Mouse (Mus musculus) CH12.LX (cell line): ENCODE measurements around the gene Adprhl2.

Experiments
- CHD2 ChIP-seq: IDR thresholded peaks from 2 replicates; pipeline ENCODE4 v1.6.1; 2011; ENCODE audit warnings: low read length, improper control_type of control experiment
- CTCF ChIP-seq, 2 experiments: IDR thresholded peaks in 1 of 2; conservative IDR thresholded peaks in 1 of 2; 2 replicates each; pipeline ENCODE4 v1.5.1; 2011 to 2012; ENCODE audit warnings: low read depth in 2 of 2, low read length in 2 of 2, improper control_type of control experiment in 1 of 2, inconsistent platforms in 1 of 2, mild to moderate bottlenecking in 1 of 2, moderate library complexity in 1 of 2
- E2F4 ChIP-seq: IDR thresholded peaks from 2 replicates; pipeline ENCODE4 v1.6.1; 2011; ENCODE audit warnings: low read depth, low read length, improper control_type of control experiment; ENCODE audit not compliant: insufficient replicate concordance
- ELF1 ChIP-seq: IDR thresholded peaks from 2 replicates; pipeline ENCODE4 v1.6.1; 2014; ENCODE audit warnings: low read depth, mild to moderate bottlenecking, inconsistent platforms, low read length, improper control_type of control experiment
- EP300 ChIP-seq: IDR thresholded peaks from 2 replicates; pipeline ENCODE4 v1.6.1; 2011; ENCODE audit warnings: low read length, improper control_type of control experiment
- GABPA ChIP-seq: IDR thresholded peaks from 2 replicates; pipeline ENCODE4 v1.6.1; 2012; ENCODE audit warnings: low read depth, low read length, improper control_type of control experiment, inconsistent platforms; ENCODE audit not compliant: insufficient replicate concordance
- MYC ChIP-seq: IDR thresholded peaks from 2 replicates; pipeline ENCODE4 v1.6.1; 2011; ENCODE audit warnings: low read depth, mild to moderate bottlenecking, improper control_type of control experiment, low read length
- POLR2A ChIP-seq: IDR thresholded peaks from 2 replicates; pipeline ENCODE4 v1.6.1; 2011; ENCODE audit warnings: low read depth, mild to moderate bottlenecking, improper control_type of control experiment, low read length
- RAD21 ChIP-seq: IDR thresholded peaks from 2 replicates; pipeline ENCODE4 v1.6.1; 2011; ENCODE audit warnings: low read depth, mild to moderate bottlenecking, low read length, improper control_type of control experiment, moderate library complexity
- SIN3A ChIP-seq: IDR thresholded peaks from 2 replicates; pipeline ENCODE4 v1.6.1; 2012; ENCODE audit warnings: low read length, improper control_type of control experiment, inconsistent platforms
- TBP ChIP-seq: conservative IDR thresholded peaks from 2 replicates; pipeline ENCODE4 v1.6.1; 2011; ENCODE audit warnings: low read depth, low read length, improper control_type of control experiment
- TCF12 ChIP-seq: IDR thresholded peaks from 2 replicates; pipeline ENCODE4 v1.6.1; 2014; ENCODE audit warnings: low read depth, mild to moderate bottlenecking, inconsistent platforms, low read length, improper control_type of control experiment
- ZC3H11A ChIP-seq: IDR thresholded peaks from 2 replicates; pipeline ENCODE4 v1.6.1; 2012; ENCODE audit warnings: low read depth, mild to moderate bottlenecking, inconsistent platforms, low read length, improper control_type of control experiment
- ZKSCAN1 ChIP-seq: IDR thresholded peaks from 2 replicates; pipeline ENCODE4 v1.6.1; 2012; ENCODE audit warnings: low read depth, inconsistent platforms, low read length, improper control_type of control experiment, borderline replicate concordance

DNA sequence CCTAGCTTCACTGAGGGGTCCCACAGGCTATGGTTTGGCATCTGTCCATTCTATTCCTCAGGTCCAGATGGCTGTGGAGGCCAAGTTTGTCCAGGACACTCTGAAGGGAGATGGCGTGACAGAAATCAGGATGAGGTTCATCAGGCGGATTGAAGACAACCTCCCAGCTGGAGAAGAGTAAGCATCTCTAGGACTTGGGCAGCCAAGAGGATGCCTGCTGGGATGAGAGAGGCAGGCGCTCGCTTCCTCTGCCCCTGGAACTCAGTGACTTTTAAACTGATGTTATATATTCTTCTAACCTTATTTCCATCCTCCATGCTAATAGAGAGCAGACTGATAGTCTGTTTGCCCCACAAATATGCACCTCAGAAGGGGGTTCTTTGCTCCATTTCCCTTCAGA, 46.4 kb downstream of the Adprhl2 start:
- TF ChIP-seq EP300, result no peak
- no peak for TF ChIP-seq CTCF (conservative IDR thresholded peaks at IDR 0.05 in 1 of 2, IDR thresholded peaks at IDR 0.05 in 1 of 2; ENCODE audit: low read depth in 2 of 2, low read length in 2 of 2)
- no peak for TF ChIP-seq MYC
- no peak for TF ChIP-seq RAD21
- no peak for TF ChIP-seq ELF1
- no peak for TF ChIP-seq POLR2A
- TF ChIP-seq TBP, result no peak
- no peak for TF ChIP-seq SIN3A
- no peak for TF ChIP-seq CHD2
- TF ChIP-seq ZKSCAN1, result no peak
- TF ChIP-seq E2F4, result no peak
- no peak for TF ChIP-seq ZC3H11A
- no peak for TF ChIP-seq GABPA
- no peak for TF ChIP-seq TCF12
